In the genomic region with DNA sequence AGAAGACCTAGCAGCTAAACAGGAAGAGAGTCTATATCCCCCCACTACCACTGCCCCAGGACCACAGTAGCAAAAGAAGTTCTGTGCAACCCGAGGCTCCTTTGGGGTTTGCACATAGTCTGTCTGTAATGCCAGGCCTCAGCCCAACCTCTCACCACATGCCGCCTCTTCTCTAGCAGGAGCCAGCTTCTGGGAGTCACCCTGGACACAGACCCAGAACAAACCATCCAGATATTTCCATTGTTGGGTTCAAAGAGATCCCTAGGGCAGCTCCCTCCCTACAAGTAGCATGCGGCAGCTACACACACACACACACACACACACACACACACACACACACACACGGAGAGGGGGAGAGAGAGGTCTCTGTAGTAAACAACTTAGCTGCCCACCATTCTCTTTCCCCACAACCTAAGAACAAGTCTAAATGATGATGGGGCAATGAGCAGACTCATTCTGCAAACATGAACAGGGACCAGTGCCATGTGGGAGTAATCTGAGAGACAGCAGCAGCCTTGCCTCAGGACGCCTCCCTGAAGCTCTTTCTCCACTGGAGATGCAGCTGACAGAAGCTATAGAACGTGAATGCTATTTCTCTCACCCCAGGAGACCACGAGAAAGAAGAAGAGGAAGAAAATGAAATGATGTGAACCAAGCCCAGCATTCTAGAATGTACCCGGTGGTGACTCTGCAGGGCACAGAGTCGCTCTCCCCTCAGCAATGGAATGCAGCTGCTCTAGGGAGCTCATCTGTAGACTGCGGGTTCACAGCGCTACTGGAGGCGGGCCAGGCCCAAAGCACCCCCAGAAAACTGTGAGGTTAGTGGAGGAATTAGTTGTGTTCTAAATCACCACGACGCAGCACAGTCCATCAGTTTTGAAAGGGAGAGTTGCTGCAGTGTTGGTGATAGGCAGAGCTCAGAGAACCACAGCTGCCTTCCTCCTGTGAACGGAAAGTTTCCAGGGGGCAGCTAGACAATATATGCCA, we compare ENCODE assay signal across 10 mouse cellular contexts. TPM values are rescaled to one million over a fixed set of nuclear protein-coding genes. Genes with fewer than 3 reads are reported as not detected.
DNase-seq lines count a peak whose midpoint lies in the region; ATAC-seq and TF ChIP-seq lines count a peak whose summit lies in the region.
"Had no signal": no experiment of that assay in that cellular context is flagged by ENCODE, and none has a peak within 500 bp of the region (broad histone marks: within the 10 kb centered on the region; RNA-seq: fewer than 3 reads in every experiment).

No protein-coding gene starts in this region.

- TF ChIP-seq CTCF in liver, postnatal 0 days (IDR thresholded peaks at IDR 0.05; ENCODE audit: low read depth), result no peak

- WGBS in kidney, embryonic 15.5 days, result 49% methylated on average over 15 of the region's 15 CpGs
- 51% methylated on average over 14 of the region's 15 CpGs for WGBS in midbrain, embryonic 13.5 days
- WGBS in liver, postnatal 0 days (ENCODE audit: insufficient replicate concordance), result 57% methylated on average over 15 of the region's 15 CpGs

- no peak overlapping the region for H3K9ac ChIP-seq in kidney, embryonic 15.5 days
- H3K9ac ChIP-seq in midbrain, embryonic 13.5 days (replicated peaks), result no peak overlapping the region
- no peak overlapping the region for H3K9ac ChIP-seq in liver, postnatal 0 days (replicated peaks)

- H3K9me3 ChIP-seq in kidney, embryonic 15.5 days (replicated peaks), result no peaks in the 10 kb centered on the region
- H3K9me3 ChIP-seq in midbrain, embryonic 13.5 days, result no peaks in the 10 kb centered on the region
- no peaks in the 10 kb centered on the region for H3K9me3 ChIP-seq in liver, postnatal 0 days (ENCODE audit: low read length)

- H3K36me3 ChIP-seq in kidney, embryonic 15.5 days, result no peaks in the 10 kb centered on the region
- H3K36me3 ChIP-seq in midbrain, embryonic 13.5 days, result no peaks in the 10 kb centered on the region
- no peaks in the 10 kb centered on the region for H3K36me3 ChIP-seq in liver, postnatal 0 days (replicated peaks; ENCODE audit: insufficient read depth, low read length)

- H3K27ac ChIP-seq in kidney, embryonic 15.5 days, result peak overlapping the region; percentile 76
- no peak overlapping the region for H3K27ac ChIP-seq in midbrain, embryonic 13.5 days
- H3K27ac ChIP-seq in liver, postnatal 0 days (ENCODE audit: low read depth), result no peak overlapping the region

- DNase-seq in kidney, postnatal 36 days, result no peak
- no peak for DNase-seq in liver, postnatal 0 days
- no peak for DNase-seq in ovary, postnatal 14 days (ENCODE audit: low spot score)
- DNase-seq: cerebellum, adult 8-10 months had no signal

- no peak for ATAC-seq in kidney, embryonic 15.5 days (replicated peaks; ENCODE audit: low FRiP score)
- peak; percentile 21; the same call in 1 of the 2 replicates for ATAC-seq in common myeloid progenitor, adult 5-6 weeks (replicated peaks; ENCODE audit: low read depth, poor library complexity, severe bottlenecking)
- ATAC-seq in granulocyte monocyte progenitor cell, adult 5-6 weeks (replicated peaks; ENCODE audit: poor library complexity, severe bottlenecking), result 0 out of 2 replicates have a peak, but pooled peaks have one; percentile 18
- ATAC-seq in midbrain, embryonic 13.5 days, result 0 out of 2 replicates have a peak, but pooled peaks have one; percentile 22
- ATAC-seq in liver, postnatal 0 days, result no peak

- H3K4me1 ChIP-seq in kidney, embryonic 15.5 days, result peaks cover 27% of the 10 kb centered on the region
- peaks cover 24% of the 10 kb centered on the region for H3K4me1 ChIP-seq in midbrain, embryonic 13.5 days (replicated peaks)
- H3K4me1 ChIP-seq in liver, postnatal 0 days (ENCODE audit: insufficient read depth), result no peaks in the 10 kb centered on the region

- TF ChIP-seq EP300 in liver, postnatal 0 days (IDR thresholded peaks at IDR 0.05; ENCODE audit: low read depth), result no peak

- no peaks in the 10 kb centered on the region for H3K27me3 ChIP-seq in kidney, embryonic 15.5 days
- H3K27me3 ChIP-seq in midbrain, embryonic 13.5 days, result peaks cover 6% of the 10 kb centered on the region
- no peaks in the 10 kb centered on the region for H3K27me3 ChIP-seq in liver, postnatal 0 days (ENCODE audit: insufficient read depth, low read length)

- no peak overlapping the region for H3K4me2 ChIP-seq in kidney, embryonic 15.5 days
- H3K4me2 ChIP-seq in midbrain, embryonic 13.5 days (replicated peaks), result no peak overlapping the region
- H3K4me2 ChIP-seq in liver, postnatal 0 days (ENCODE audit: low read depth, low read length), result no peak overlapping the region

- H3K4me3 ChIP-seq in kidney, embryonic 15.5 days (replicated peaks), result no peak overlapping the region
- no peak overlapping the region for H3K4me3 ChIP-seq in midbrain, embryonic 13.5 days (replicated peaks)
- H3K4me3 ChIP-seq in liver, postnatal 0 days (ENCODE audit: low read depth, low read length), result no peak overlapping the region

RNA-seq across cellular contexts. Expression of gene Olfml3, which starts 20.7 kb away (rescaled TPM):
- polyA plus RNA-seq in kidney, embryonic 15.5 days (2015; fragmentation: Nextera tagmentation; extraction: Ambion mirVana), result 53.2 and 59.6 TPM in 2 replicates
- 0.15 and 0.73 TPM in 2 replicates for total RNA-seq in common myeloid progenitor, adult 5-6 weeks (2017)
- 0.30 TPM in 1 of 2 replicates, not detected in the other for total RNA-seq in granulocyte monocyte progenitor cell, adult 5-6 weeks (2014; fragmentation: Nextera tagmentation)
- 0.86 TPM in 1 of 2 replicates, not detected in the other for total RNA-seq in granulocyte monocyte progenitor cell, adult 5-6 weeks (2017)
- 3.3 TPM in 2 replicates for polyA plus RNA-seq in midbrain, embryonic 13.5 days (2015; fragmentation: Nextera tagmentation; extraction: Ambion mirVana)
- 2.6 TPM in 2 replicates for polyA plus RNA-seq in liver, postnatal 0 days (2015; fragmentation: Nextera tagmentation; extraction: Ambion mirVana)

RNA-seq across cellular contexts. Expression of gene Gm10964, which starts 22.1 kb away (rescaled TPM):
- not detected in 2 replicates for polyA plus RNA-seq in kidney, embryonic 15.5 days (2015; fragmentation: Nextera tagmentation; extraction: Ambion mirVana)
- total RNA-seq in common myeloid progenitor, adult 5-6 weeks (2017), result not detected in 2 replicates
- not detected in 2 replicates for total RNA-seq in granulocyte monocyte progenitor cell, adult 5-6 weeks (2014; fragmentation: Nextera tagmentation)
- not detected in 2 replicates for total RNA-seq in granulocyte monocyte progenitor cell, adult 5-6 weeks (2017)
- not detected in 2 replicates for polyA plus RNA-seq in midbrain, embryonic 13.5 days (2015; fragmentation: Nextera tagmentation; extraction: Ambion mirVana)
- not detected in 2 replicates for polyA plus RNA-seq in liver, postnatal 0 days (2015; fragmentation: Nextera tagmentation; extraction: Ambion mirVana)
- total RNA-seq: liver, adult 2 months had no signal
- polyA plus RNA-seq: heart, embryonic 14.5 days; liver, adult 2 months had no signal

Comparison
In these comparisons a context has a peak if more than half of its experiments do, and no peak if none do; other contexts are left out.
1. ATAC-seq: peak in common myeloid progenitor, adult 5-6 weeks (single experiment), granulocyte monocyte progenitor cell, adult 5-6 weeks (single experiment) and midbrain, embryonic 13.5 days (single experiment); none in kidney, embryonic 15.5 days (single experiment) and liver, postnatal 0 days (single experiment).
2. RNA of gene Olfml3, which starts 20.7 kb away (polyA plus RNA-seq): 53.2 to 59.6 TPM in kidney, embryonic 15.5 days; 3.3 TPM in midbrain, embryonic 13.5 days and 2.6 TPM in liver, postnatal 0 days; every median in the first group is over 10 times any median in the second.